Mouse (Mus musculus): Measurements from ENCODE around the gene Hoxd9. TPM values are rescaled to one million over a fixed set of nuclear protein-coding genes. Genes with fewer than 3 reads are reported as not detected.

Hoxd9 gene
- polyA plus RNA-seq, 1 experiment, result not detected

DNA sequence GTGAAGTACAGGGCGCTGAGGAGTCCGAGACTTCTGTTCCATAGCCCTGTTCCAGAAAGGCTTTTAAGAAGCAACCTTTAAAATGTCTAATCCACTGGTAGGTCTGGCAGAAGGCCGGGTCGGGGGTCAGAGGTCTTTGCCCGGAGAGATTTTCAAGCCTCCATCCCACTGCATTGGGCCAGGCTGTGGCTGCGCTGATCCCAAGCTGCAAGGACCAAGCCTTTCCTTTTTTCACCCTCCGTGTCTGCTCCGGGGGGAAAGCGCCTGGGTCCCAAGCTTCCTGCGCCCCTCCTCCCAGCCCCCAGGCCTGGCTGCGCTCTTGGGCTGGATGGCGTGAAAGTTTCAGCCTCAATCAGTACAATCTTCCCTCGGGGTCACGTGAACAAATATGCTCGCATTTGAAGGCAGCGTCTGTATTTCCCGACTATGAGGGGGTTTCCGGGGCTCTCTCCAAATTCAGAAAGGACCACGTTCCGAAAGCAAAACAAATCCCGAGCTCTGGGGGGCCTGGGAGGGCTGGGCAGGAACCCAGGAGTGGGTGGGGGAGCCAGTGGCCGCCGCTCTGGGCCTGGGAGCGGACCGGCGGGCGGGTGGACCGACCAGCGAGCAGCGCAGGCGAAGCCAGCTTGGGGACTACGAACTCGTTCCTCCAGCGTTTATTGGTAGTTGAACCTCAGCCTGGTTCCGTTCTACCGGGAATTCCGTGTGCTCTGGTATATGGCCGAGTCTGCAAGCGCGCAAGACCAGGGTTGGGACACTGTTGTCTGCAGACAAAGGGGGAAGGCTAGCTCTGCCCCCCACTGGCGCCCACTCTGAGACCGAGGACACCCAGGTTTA is 38.5 kb downstream of the Hoxd9 start:
- TF ChIP-seq GATA1 (IDR thresholded peaks at IDR 0.05; ENCODE audit: low read length), result no peak

DNA sequence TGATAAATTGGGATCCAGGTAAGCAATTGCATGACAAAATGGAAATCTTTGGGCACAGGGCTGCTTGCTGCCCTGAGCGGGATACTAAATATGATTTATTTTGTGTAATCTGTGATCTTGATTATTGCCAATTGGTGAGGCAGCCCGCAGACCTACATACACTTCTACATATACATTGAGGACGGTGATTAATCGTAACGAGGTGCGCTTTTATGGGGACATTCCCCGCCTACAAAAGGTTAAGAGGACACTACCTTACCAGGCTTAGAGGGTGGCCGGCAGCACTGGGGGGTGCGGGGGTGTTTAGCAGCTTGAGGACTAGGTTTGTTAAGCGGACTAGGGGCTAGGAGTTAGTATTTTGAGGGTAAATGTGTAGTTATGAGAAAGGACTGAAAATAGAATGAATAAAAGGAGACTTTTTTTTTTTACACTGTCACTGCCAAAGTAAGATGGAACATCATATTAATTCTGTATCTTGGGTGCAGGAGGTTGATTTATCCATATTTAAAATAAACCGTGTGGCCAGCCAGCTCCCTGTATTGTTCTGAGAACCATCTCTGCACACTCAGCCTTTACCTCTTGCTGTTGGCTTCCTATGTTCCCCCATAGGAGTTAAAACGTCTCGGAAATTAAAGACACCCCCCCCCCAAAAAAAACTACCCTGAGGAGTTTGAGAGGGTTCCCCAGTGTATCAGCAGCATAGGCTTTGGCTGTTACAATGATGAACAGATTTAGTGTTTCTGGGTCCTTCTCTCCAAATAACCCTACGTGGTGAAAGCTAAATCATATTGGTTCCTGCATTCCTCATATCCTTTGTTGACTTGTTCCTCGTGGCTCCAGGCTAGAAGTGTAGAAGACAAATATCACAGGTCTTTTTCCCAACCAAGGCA is 39.4 kb downstream of the Hoxd9 start:
- TF ChIP-seq GATA1 (IDR thresholded peaks at IDR 0.05; ENCODE audit: low read length), result no peak

- TF ChIP-seq GATA1 (IDR thresholded peaks at IDR 0.05; ENCODE audit: low read length), result no peak
Observed at GRCm38 (mm10) chr2:74737578-74738070, 40.1 kb downstream of the Hoxd9 start.

DNA sequence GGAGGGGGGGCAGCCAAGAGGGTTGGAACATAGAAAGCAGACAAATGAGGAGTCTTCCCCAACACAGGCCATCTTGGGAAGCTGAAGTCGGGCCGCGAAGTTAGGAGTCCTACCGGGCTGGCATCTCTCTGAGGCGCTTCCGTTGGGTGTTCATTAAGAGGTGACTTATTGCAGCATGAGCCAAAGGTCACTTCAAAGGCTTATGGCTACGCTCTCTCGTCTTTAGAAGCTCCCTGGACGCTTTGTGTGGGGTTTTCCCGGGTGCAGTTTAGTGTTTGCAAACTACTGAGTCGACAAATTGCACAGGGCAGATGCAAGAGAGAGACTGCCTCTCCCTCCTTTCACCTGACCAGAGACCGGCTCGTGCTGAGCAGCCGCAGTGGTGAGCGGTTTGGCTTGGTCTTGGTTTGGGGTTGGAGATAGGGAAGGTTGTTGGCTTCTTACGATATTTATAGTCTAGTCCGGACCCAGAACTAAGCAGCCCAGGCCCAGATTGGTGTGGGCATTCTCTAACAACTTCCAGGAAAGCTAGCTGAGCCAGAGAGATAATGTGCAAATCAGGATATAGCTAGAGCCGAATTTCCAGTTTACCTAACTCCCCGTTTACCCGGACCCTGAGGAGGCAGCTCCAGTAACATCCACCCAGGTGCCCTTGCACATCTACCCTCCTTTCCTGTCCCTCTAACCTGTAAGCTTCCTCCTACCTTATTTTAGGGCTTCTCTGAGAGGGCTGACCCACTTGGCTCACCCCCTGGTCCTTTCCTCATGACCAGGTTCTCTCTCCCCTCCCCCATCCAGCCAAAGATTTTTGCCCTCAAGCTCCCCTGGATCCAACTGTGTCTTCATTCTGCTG is 41.3 kb downstream of the Hoxd9 start:
- no peak for TF ChIP-seq GATA1 (IDR thresholded peaks at IDR 0.05; ENCODE audit: low read length)

- no peak for TF ChIP-seq GATA1 (IDR thresholded peaks at IDR 0.05; ENCODE audit: low read length)
Observed at GRCm38 (mm10) chr2:74739476-74739800, 41.9 kb downstream of the Hoxd9 start.

DNA sequence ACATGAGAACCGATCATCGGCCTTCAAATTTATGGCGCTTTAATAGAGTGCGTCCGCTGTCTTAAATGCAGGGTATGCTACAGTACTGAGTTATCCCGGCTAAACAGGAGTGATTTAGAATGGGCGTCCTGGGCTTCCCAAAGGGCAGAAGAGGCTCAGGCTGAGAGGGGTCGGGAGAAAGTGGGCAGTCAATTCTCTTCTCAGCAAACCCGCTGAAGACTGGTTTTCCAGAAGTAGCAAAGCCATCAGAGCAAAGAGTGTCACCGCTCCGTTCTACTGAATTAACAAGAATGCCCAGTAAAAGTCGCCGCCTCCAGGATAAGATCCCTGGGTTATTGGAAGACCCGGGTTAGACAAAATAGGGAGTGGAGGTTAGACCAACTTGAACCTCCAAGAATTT is 42.3 kb downstream of the Hoxd9 start:
- TF ChIP-seq GATA1 (IDR thresholded peaks at IDR 0.05; ENCODE audit: low read length), result no peak

GRCm38 (mm10) chr2:74740311-74741091 is 43.0 kb downstream of the Hoxd9 start:
- TF ChIP-seq GATA1 (IDR thresholded peaks at IDR 0.05; ENCODE audit: low read length), result no peak

- TF ChIP-seq GATA1 (IDR thresholded peaks at IDR 0.05; ENCODE audit: low read length), result no peak
Observed at GRCm38 (mm10) chr2:74741252-74741978, 43.9 kb downstream of the Hoxd9 start.

- no peak for TF ChIP-seq GATA1 (IDR thresholded peaks at IDR 0.05; ENCODE audit: low read length)
Observed at GRCm38 (mm10) chr2:74741979-74742277, 44.4 kb downstream of the Hoxd9 start.

- no peak for TF ChIP-seq GATA1 (IDR thresholded peaks at IDR 0.05; ENCODE audit: low read length)
Observed at GRCm38 (mm10) chr2:74745540-74746297, 48.2 kb downstream of the Hoxd9 start.

GRCm38 (mm10) chr2:74746298-74746921 is 48.9 kb downstream of the Hoxd9 start:
- no peak for TF ChIP-seq GATA1 (IDR thresholded peaks at IDR 0.05; ENCODE audit: low read length)

GRCm38 (mm10) chr2:74747006-74747405 is 49.5 kb downstream of the Hoxd9 start:
- TF ChIP-seq GATA1 (IDR thresholded peaks at IDR 0.05; ENCODE audit: low read length), result no peak

- no peak for TF ChIP-seq GATA1 (IDR thresholded peaks at IDR 0.05; ENCODE audit: low read length)
Observed at GRCm38 (mm10) chr2:74747661-74748141, 50.2 kb downstream of the Hoxd9 start.

Measured in G1E-ER4 (cell line).